Mouse (Mus musculus): ENCODE data around the gene Msi2.

- no peak for TF ChIP-seq CTCF (IDR thresholded peaks at IDR 0.05; ENCODE audit: low read depth, low read length)
- TF ChIP-seq TAL1 (conservative IDR thresholded peaks at IDR 0.05; ENCODE audit: low read depth, low read length): no peak
Measured at GRCm38 (mm10) chr11:88406408-88406915, 311.9 kb downstream of the Msi2 start.
